Mouse (Mus musculus): ENCODE results near the gene Stat1.

The Stat1 gene

GRCm38 (mm10) chr1:52133254-52133653, 14.0 kb downstream of the Stat1 start:
- DNase-seq (ENCODE audit: low spot score in 2 of 2): no peak

DNA sequence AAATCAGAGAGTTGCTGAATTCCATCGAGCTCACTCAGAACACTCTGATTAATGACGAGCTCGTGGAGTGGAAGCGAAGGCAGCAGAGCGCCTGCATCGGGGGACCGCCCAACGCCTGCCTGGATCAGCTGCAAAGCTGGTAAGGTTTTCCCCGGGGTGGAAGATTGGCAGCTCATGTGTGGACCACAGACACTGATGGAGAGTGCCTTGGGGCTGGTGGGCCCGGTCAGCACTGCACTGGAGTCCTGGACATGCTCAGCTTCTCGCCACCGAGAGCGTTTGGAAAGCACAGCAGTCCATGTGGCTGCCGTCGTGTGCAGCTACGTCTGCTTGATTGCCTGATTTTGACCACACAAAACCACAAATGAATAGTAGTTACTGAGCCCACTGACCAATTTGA, 18.1 kb downstream of the Stat1 start:
- no peak for DNase-seq (ENCODE audit: low spot score in 2 of 2)

DNA sequence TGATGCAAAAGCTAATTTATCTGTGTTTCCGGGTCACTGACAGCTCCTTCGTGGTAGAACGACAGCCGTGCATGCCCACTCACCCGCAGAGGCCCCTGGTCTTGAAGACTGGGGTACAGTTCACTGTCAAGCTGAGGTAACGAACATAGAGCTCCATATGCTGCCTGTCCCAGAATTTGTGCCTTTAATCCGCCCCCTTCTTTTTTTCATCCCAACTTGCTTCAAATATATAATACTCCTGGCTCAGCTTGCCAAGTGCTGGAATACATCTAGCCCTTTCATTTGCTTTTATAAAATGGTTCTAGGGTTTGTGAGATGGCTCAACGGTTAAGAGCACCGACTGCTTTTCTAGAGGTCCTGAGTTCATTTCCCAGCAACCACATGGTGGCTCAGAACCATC, 21.3 kb downstream of the Stat1 start:
- peak in 1 of 2 experiments; percentile 60 for DNase-seq (ENCODE audit: low spot score in 2 of 2)

GRCm38 (mm10) chr1:52141482-52141881, 22.2 kb downstream of the Stat1 start:
- DNase-seq (ENCODE audit: low spot score in 2 of 2): no peak

DNA sequence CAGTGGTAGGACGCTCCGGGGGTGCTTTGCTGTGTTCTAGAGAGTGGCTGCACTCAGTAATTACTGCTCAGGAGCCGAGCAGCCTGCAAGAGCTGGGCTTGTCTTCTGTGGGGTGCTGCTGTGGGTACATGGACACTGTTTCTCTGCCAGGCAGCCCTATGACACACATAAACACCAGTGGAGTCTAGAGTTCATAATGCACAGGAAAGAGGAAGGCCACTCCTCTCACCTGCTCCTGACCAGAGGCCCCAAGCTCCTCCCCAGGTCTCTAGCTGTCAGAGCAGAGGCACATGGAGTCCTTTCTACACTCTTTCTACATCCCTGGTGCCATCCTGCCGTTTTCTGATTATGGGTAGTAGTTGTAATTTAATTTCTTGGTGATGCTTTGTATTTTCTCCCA, 22.9 kb downstream of the Stat1 start:
- DNase-seq (ENCODE audit: low spot score in 2 of 2): no peak

DNA sequence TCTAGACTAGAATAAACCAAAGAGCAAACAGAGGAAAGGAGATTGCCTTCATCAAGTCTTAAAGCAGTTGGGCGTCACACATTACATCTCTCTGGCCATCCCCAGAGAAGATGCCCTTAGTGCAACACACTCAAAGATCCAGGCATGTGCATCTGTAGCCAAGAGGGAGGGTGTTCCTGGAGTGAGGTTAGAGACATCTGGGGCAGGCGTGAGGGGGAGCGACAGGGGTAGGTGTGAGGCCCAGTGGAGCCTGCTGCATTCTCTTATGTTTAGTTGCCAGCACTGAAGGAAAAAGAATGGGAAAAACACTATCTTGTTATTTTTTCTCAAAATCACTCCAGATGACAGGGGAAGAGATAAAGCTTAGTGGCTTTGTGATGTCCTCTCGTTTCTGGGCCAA, 24.0 kb downstream of the Stat1 start:
- DNase-seq (ENCODE audit: low spot score in 2 of 2): no peak

- no peak for DNase-seq (ENCODE audit: low spot score in 2 of 2)
These were observed 24.4 kb downstream of the Stat1 start for GRCm38 (mm10) chr1:52143596-52144156.

DNA sequence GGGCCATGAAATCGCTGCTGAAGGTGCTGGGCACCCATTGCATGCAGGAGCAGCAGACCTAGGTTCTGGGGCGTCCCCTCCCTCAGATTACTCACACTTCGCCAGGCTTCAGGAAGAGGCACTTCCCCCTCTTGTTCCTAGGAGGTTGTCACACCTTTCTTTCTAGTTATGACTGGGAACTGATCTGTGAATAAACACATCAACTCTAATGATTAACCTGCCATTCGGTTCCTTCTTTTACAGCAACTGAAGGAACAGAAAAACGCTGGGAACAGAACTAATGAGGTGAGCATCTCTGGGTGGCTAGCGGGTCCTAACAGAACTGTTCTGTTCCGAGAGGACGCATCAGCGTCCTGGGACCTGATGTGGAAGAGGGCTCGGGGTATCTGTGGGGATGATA, 25.7 kb downstream of the Stat1 start:
- no peak for DNase-seq (ENCODE audit: low spot score in 2 of 2)

DNA sequence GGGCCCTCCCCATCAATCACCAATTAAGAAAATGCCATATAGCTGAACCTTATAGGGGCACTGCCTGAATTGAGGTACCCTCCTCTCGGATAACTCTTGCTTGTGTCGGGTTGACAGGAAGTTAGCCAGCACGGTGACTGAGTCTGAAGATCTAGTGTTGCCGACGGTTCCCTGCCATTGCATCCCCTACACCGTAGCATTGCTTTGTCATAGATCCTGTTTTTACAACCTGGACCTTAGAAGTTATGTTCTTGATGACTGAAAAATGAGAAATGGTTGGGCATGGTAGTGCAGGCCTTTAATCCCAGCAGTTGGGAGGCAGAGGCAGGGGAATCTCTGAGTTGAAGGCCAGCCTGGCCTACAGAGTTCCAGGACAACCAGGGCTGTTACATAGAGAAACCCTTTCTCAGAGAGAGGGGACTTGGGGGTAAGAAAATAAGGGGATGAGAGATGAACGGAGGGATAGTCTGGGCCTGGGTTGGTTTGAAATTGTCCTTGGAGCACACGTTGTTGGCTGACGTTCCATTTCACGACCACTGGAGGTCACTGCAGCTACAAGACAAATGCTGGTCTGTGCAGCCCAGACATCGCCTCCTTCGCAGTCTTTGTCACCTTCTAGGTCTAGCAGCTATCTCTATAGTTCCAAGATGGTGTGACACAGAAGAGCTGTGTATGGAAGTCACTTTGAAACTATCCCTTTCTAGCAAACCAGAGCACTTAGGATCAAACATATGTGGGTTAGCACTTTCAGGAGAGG, 27.2 kb downstream of the Stat1 start:
- peak in 1 of 2 experiments; percentile 71 for DNase-seq (ENCODE audit: low spot score in 2 of 2)

DNA sequence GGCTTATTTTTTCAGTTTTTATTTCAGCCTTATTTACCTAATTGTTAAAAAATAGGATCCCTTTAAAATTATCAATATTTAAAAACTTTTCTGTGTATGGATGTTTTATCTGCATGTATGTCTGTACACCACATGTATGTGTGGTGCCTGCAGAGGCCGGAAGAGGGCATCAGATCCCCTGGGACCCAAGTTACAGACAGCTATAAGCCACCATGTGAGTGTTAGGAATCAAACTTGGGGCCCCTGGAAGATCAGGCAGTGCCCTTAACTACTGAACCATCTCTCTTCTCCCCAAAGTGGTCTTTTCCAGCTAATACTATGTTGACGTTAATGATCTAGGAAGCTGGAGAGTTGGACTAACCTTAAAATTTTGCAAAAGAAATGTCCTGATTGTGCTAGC, 28.2 kb downstream of the Stat1 start:
- no peak for DNase-seq (ENCODE audit: low spot score in 2 of 2)

GRCm38 (mm10) chr1:52148178-52148577, 28.9 kb downstream of the Stat1 start:
- no peak for DNase-seq (ENCODE audit: low spot score in 2 of 2)

- no peak for DNase-seq (ENCODE audit: low spot score in 2 of 2)
These were observed 29.5 kb downstream of the Stat1 start for GRCm38 (mm10) chr1:52148696-52149095.

DNA sequence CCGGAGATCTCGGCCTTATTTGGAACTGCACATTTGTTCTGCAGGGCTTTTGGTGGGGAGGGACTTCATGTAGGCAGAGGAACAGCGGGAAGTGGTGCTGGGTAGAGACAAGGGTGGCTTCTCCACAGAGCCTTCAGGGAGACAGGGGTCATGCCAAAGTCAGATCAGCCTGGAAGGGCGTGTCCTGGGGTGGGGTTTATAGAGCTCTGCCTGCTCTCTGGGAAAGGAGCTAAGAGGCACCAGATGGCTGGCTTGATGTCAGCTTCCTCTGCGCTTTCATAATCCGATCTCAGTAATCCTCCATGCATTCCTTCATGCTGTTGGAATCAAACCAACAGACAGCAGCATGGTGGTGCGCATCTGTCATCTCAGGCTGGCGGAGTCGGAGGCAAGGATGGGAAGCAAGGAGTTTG, 30.7 kb downstream of the Stat1 start:
- DNase-seq (ENCODE audit: low spot score in 2 of 2): peak; percentile 54 to 70

DNA sequence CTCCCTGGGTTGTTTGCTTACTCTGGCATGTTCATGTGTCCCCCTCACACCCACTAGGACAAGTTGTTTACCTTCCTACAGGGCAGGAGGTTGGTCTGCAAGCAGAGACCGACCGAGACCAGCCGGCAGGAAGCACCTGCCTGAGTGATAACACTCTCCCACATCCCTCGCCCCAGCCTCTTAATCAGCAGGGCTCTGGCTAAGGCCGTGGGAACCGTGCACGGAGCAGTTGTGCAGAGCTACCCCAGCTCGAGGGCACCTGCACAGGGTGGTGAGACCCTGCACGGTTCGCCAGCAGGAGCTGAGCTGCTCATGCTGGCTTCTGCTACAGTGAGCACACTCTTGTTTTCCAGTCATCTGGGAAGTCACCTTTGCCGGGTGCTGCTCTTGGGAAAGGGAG, 31.4 kb downstream of the Stat1 start:
- no peak for DNase-seq (ENCODE audit: low spot score in 2 of 2)

DNA sequence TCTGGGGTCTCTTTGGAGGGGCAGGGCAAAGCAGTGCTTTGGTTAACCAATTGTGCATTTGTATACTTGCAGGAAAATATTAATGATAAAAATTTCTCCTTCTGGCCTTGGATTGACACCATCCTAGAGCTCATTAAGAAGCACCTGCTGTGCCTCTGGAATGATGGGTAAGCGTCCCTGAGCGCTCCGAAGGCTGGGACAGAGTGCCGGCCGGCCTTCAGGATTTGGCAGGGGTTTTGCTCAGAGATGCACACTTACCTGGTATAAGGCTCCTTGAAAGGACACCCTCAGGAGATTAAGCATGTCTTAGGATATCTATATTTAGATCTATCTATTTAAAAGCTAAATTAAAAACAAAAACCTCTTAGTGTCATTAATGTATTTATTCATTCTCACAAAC, 31.9 kb downstream of the Stat1 start:
- DNase-seq (ENCODE audit: low spot score in 2 of 2): no peak

DNA sequence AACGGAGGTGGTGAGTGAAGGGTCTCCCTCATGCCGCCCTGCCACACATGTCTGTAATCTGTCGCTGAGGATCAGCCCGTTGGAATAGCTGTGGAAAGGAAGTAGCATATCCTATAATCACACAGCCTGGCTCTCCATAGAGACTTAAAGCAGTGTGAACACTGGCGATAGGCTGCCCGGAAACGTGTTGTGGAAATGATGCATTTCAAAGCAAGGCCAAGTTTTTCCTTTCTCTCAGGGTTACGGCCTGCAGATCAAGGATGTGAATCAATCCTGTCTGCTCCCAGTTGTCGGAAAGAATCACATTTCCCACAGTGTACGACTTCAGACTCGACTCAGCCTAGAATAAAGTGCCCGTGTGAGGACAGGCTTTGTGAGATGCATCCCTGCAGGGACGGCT, 33.1 kb downstream of the Stat1 start:
- no peak for DNase-seq (ENCODE audit: low spot score in 2 of 2)

- no peak for DNase-seq (ENCODE audit: low spot score in 2 of 2)
These were observed 33.7 kb downstream of the Stat1 start for GRCm38 (mm10) chr1:52152936-52153335.

DNA sequence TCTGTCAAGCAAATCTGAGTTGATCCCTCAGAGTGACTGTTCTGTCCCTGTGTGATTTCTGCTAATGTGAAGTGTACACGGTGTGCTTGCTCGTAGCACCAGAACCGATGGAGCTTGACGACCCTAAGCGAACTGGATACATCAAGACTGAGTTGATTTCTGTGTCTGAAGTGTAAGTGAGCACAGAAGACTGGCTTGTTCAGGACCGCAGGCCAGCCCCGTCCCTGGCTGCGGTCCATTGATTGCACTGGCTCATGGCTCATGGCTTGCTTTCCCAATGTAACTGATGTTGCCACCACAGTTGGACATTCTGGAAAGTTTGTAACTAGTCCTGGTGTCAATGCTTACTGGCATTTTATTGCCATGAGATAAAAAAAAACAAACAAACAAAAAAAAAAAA, 35.6 kb downstream of the Stat1 start:
- DNase-seq (ENCODE audit: low spot score in 2 of 2): no peak

GRCm38 (mm10) chr1:52156351-52156750, 37.1 kb downstream of the Stat1 start:
- DNase-seq (ENCODE audit: low spot score in 2 of 2): no peak

GRCm38 (mm10) chr1:52158040-52158439, 38.8 kb downstream of the Stat1 start:
- DNase-seq (ENCODE audit: low spot score in 2 of 2): no peak

DNA sequence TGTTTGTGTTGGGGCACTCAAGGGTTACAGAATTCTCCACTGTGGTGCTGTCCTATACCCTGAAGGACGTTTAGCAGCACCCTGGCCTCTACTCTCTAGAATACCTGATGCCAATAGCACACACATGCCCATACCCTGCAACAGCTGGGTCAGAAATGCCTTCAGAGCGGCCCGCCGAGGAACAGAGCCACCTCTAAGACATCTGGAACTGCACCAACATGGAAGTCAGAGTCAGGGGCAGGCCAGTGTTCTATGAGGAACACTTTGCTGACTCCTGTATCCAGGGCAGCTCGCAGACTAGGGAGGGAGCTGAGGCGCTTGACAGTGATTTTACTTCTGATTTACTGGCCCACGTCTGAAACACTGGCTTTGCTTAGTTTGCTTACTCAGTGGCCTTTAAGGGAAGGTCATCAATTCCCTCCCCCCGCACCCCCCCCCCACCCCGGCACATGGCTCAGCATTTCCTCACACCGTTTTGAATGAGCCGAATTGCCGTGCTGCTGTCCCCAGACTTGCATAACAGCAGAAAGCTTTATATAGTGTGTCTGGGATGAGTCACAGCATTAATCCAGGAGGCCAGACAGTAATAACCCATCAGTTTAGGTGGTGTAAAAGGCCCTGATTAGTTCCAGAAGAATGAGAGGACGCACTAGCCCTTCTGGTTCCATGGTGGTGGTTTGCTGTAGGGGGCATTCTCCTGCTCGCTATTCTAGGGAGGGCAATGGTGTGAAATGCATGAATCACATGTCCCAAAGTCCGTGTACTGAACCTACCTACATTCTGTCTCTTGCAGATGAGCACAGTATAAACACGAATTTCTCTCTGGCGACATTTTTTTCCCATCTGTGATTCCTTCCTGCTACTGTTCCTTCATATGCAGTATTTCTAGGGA, 39.5 kb downstream of the Stat1 start:
- DNase-seq (ENCODE audit: low spot score in 2 of 2): peak; percentile 58 to 67

DNA sequence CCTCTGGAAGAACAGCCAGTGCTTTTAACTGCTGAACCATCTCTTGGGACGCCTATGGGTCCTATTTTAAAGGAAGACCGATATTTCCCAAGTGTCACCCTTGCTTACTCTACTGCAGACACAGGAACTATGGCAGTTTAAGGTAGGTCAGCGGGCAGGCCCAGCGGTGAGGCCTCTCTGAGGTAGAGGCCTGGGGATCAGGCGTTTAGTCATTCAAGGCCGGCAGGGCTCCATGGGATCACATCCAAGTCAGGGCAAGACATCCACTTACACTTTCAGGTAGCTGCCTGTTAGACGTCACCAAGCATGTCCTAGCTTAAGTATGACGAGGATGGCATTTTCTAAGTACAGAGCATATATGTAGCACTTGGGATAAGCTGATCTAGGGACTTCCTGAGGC, 41.9 kb downstream of the Stat1 start:
- DNase-seq (ENCODE audit: low spot score in 2 of 2): no peak
